Mouse (Mus musculus) forebrain, postnatal 0 days (tissue): Measurements from ENCODE around the gene Rs1. TPM values are rescaled to one million over a fixed set of nuclear protein-coding genes. Genes with fewer than 3 reads are reported as not detected.
"Not testable (repeated sequence)": the region's sequence is repeated elsewhere in the genome, so short reads cannot be mapped to it uniquely, and the experiment has no call there.

Source experiments
- ATAC-seq: fragments of 200-750 bp; cut with Nextera tagmentation; 2 replicates; pipeline ENCODE4 v1.8.0; 2017; ENCODE audit warnings: mild to moderate bottlenecking, moderate library complexity
- DNase-seq: peaks from one replicate; pipeline ENCODE4 v3.0.0-alpha.2; 2015
- H3K27ac ChIP-seq: fragments of 300-500 bp; sonication (generic); 2 replicates; pipeline ENCODE4 v1.5.1; 2014; ENCODE audit warnings: low read depth, mild to moderate bottlenecking, antibody characterized with exemption, low read length, moderate library complexity, mixed read lengths
- H3K27me3 ChIP-seq: fragments of 300-500 bp; sonication (generic); 2 replicates; pipeline ENCODE4 v1.6.1; 2014; ENCODE audit warnings: mild to moderate bottlenecking, low read length, mixed read lengths; ENCODE audit not compliant: insufficient read depth
- H3K36me3 ChIP-seq: fragments of 300-500 bp; sonication (generic); 2 replicates; pipeline ENCODE4 v1.6.1; 2014; ENCODE audit warnings: mild to moderate bottlenecking, moderate library complexity; ENCODE audit not compliant: insufficient read depth
- H3K4me1 ChIP-seq: fragments of 300-500 bp; sonication (generic); 2 replicates; pipeline ENCODE4 v1.6.1; 2014; ENCODE audit warnings: antibody characterized with exemption; ENCODE audit not compliant: insufficient read depth
- H3K4me2 ChIP-seq: fragments of 300-500 bp; sonication (generic); 2 replicates; pipeline ENCODE4 v1.6.1; 2014; ENCODE audit warnings: low read depth, mild to moderate bottlenecking, moderate library complexity
- H3K4me3 ChIP-seq: fragments of 300-500 bp; sonication (generic); 2 replicates; pipeline ENCODE4 v1.5.1; 2014; ENCODE audit warnings: low read depth, low read length, mixed read lengths
- H3K9ac ChIP-seq: fragments of 300-500 bp; sonication (generic); 2 replicates; pipeline ENCODE4 v1.6.1; 2014; ENCODE audit warnings: mild to moderate bottlenecking
- H3K9me3 ChIP-seq: fragments of 300-500 bp; sonication (generic); 2 replicates; pipeline ENCODE4 v1.6.1; 2016; ENCODE audit warnings: low read length
- CTCF ChIP-seq: sonication (generic); IDR thresholded peaks from 2 replicates; pipeline ENCODE4 v1.5.1; 2016; ENCODE audit warnings: antibody characterized with exemption, control low read depth, low read depth
- WGBS: fragments of 180-500 bp; shearing (Covaris S2); extraction: QIAGEN DNeasy Blood & Tissue Kit; methylation state at CpG from one replicate; pipeline ENCODE4 v1.1.7; 2014; 5-methylcytosine and 5-hydroxymethylcytosine counted together
- polyA plus RNA-seq: library from polyadenylated mRNA; unstranded; fragments of >200 nt; fragmentation: Nextera tagmentation; extraction: Ambion mirVana; gene quantifications from 2 replicates; pipeline ENCODE4 v1.2.1, GENCODE M21; 2015
- total RNA-seq: library from RNA; depleted of rRNA; stranded (reverse); fragments of >200 nt; gene quantifications from 2 replicates; pipeline ENCODE4 v1.2.3, GENCODE M21; 2014; rRNA removed

Rs1 gene
- total RNA-seq (not detected in 2 replicates), polyA plus RNA-seq (0.02 TPM in 1 of 2 replicates, not detected in the other)

- ATAC-seq (no peak), DNase-seq (no peak)
- Histone ChIP-seq H3K4me2 (peak within 1 kb of the TSS; percentile 44), H3K36me3 (no peaks in the 10 kb centered on the region), H3K9ac (no peak within 1 kb of the TSS), H3K27me3 (no peaks in the 10 kb centered on the region), H3K4me1 (no peaks in the 10 kb centered on the region), H3K9me3 (no peaks in the 10 kb centered on the region), H3K27ac (no peak within 1 kb of the TSS), H3K4me3 (peak within 1 kb of the TSS; percentile 45)
- 84% methylated on average over 2 of the region's 2 CpGs for WGBS
- TF ChIP-seq CTCF: no peak
These were observed at the start of gene Rs1 for GRCm38 (mm10) chrX:160767713-160768112. TSS of gene Rs1 (plus strand) at chrX:160768013.

DNA sequence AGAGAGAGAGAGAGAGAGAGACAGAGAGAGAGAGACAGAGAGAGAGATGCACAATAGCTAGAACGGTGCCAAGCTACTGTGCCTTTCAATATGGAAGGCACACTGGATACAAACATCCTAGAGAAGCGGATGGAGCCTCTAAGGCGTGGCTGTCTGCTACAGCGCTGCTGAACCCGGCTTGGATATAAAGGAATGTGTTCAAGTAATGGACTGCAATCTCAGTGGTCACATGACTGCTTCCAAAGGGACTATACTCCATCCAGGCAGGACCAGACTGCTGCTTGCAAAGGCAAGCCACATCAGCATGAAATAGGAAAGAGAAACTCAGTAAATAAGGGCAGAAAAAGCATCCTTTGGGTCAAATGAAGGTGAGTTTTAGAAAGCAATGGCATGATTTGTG lies 32.2 kb upstream of the Rs1 start, which contains the start of gene Ppef1:
Gene Ppef1, minus strand, starts transcription at position 116 of the 400 bp plus-strand sequence.
- Histone ChIP-seq H3K9me3 (no peaks in the 10 kb centered on the region), H3K9ac (no peak within 1 kb of the TSS), H3K4me1 (no peaks in the 10 kb centered on the region), H3K36me3 (no peaks in the 10 kb centered on the region), H3K4me3 (no peak within 1 kb of the TSS), H3K27ac (no peak within 1 kb of the TSS), H3K27me3 (no peaks in the 10 kb centered on the region), H3K4me2 (no peak within 1 kb of the TSS)
- no peak for DNase-seq
- WGBS: 68% methylated on average over 5 of the region's 5 CpGs
- no peak for ATAC-seq
- no peak for TF ChIP-seq CTCF

GRCm38 (mm10) chrX:160745399-160745798 lies 22.4 kb upstream of the Rs1 start:
- DNase-seq (no peak), ATAC-seq (no peak)
- H3K27me3 ChIP-seq: no peaks in the 10 kb centered on the region
- no peak overlapping the region for H3K27ac ChIP-seq
- H3K4me1 ChIP-seq: no peaks in the 10 kb centered on the region
- H3K4me3 ChIP-seq: no peak overlapping the region
- WGBS: 95% methylated on average over 1 of the region's 1 CpGs
- H3K9me3 ChIP-seq: no peaks in the 10 kb centered on the region
- no peak for TF ChIP-seq CTCF
- H3K9ac ChIP-seq: no peak overlapping the region
- H3K4me2 ChIP-seq: no peak overlapping the region
- no peaks in the 10 kb centered on the region for H3K36me3 ChIP-seq

GRCm38 (mm10) chrX:160748653-160749052 lies 19.2 kb upstream of the Rs1 start:
- Histone ChIP-seq H3K27ac (no peak overlapping the region), H3K4me2 (no peak overlapping the region), H3K36me3 (no peaks in the 10 kb centered on the region), H3K9me3 (no peaks in the 10 kb centered on the region), H3K4me1 (no peaks in the 10 kb centered on the region), H3K27me3 (no peaks in the 10 kb centered on the region), H3K9ac (no peak overlapping the region), H3K4me3 (no peak overlapping the region)
- no peak for TF ChIP-seq CTCF
- WGBS: 56% methylated on average over 1 of the region's 1 CpGs
- no peak for ATAC-seq
- DNase-seq: no peak

DNA sequence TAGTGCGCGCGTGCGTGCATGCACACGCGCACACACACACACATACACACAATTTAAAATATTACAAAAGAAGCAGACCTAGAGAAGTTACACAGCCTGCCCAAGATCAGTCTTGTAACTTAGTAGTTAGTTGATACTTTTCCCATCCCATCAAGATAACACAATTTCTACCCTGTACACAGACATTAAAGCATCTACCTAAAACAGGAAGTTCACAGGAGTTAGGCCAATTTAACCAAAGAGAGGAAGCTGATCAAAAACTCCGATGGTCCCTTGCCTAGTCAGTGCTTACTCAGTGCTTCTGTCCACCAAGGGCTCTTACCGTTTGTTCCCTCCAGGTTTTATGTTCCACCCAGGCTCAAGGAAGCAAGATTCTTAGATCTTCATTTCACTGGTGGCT lies 17.0 kb upstream of the Rs1 start:
- Histone ChIP-seq H3K4me1 (no peaks in the 10 kb centered on the region), H3K9me3 (no peaks in the 10 kb centered on the region), H3K27me3 (no peaks in the 10 kb centered on the region), H3K27ac (no peak overlapping the region), H3K4me2 (no peak overlapping the region), H3K4me3 (no peak overlapping the region), H3K36me3 (no peaks in the 10 kb centered on the region), H3K9ac (no peak overlapping the region)
- ATAC-seq (no peak), DNase-seq (no peak)
- no peak for TF ChIP-seq CTCF
- WGBS: 96% methylated on average over 8 of the region's 8 CpGs

DNA sequence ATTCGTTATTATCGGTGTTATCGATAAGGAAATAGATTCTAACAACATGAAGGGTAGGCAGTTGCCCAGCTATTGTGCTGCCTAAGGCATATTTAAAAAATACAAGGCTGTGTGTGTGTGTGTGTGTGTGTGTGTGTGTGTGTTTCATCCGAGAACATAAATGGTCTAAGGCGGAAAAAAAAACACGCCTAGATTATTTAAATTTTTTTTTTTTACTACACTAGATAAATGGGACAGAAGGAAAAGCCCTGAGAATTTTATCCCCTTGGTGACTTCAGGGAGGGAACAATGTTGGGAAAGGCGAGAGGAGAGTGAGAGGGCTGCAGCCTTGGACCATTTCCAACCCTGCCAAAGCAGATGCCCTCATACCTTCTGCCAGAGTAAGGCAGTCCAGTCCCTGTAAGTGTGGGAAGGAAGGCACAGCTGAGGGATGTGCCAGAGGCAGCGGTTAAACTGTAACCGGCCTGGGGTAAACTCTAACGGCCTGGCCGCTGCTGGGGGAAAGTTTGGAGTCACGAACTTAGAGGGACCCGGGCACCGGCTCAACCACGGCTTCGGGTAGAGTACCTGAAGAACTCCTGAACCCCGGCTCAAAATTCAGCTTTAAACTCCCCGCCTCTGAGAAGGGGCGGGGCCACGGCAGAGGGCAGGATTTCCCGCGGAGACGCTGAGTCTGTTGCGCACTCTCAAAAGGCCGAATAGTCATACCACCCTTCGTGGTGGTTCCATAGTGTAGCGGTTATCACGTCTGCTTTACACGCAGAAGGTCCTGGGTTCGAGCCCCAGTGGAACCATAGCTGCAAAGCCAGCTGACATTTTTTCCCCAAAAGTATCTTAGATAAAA lies 2.2 kb upstream of the Rs1 start:
- no peaks in the 10 kb centered on the region for H3K9me3 ChIP-seq
- ATAC-seq: peak; percentile 98
- no peaks in the 10 kb centered on the region for H3K4me1 ChIP-seq
- 44% methylated on average over 30 of the region's 30 CpGs for WGBS
- H3K4me3 ChIP-seq: peak overlapping the region; percentile 45
- no peaks in the 10 kb centered on the region for H3K36me3 ChIP-seq
- DNase-seq: peak; percentile 95
- TF ChIP-seq CTCF: no peak
- H3K27ac ChIP-seq: no peak overlapping the region
- H3K9ac ChIP-seq: no peak overlapping the region
- peak overlapping the region; percentile 45 for H3K4me2 ChIP-seq
- H3K27me3 ChIP-seq: no peaks in the 10 kb centered on the region

DNA sequence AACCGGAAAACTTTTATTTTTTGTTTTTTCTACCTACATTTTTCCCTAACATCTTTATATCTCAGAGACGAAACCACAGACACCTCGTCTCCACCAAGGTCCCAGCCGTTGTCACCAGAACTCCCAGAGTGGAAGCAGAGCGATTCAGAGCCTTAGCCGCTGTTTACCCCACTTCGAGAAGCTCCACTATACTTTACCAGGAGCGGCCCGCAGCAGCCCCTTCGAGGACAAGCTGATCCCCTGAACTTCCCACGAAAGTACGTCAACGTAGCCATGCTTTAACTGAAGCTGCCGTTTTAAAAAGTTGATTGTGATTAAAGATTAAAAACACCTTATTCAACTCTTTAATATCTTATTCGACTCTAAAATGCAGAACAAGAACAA lies 1.6 kb upstream of the Rs1 start:
- no peak for DNase-seq
- WGBS: 35% methylated on average over 15 of the region's 15 CpGs

GRCm38 (mm10) chrX:160769622-160770021 lies 1.8 kb downstream of the Rs1 start:
- 82% methylated on average over 5 of the region's 5 CpGs for WGBS
- not testable (repeated sequence) for H3K27me3 ChIP-seq, DNase-seq

More for the DNA sequence above, 1.6 kb upstream of the Rs1 start:
- no peaks in the 10 kb centered on the region for H3K36me3 ChIP-seq
- H3K4me2 ChIP-seq: peak overlapping the region; percentile 44
- no peak overlapping the region for H3K9ac ChIP-seq
- H3K27ac ChIP-seq: no peak overlapping the region
- peak overlapping the region; percentile 45 for H3K4me3 ChIP-seq
- no peaks in the 10 kb centered on the region for H3K4me1 ChIP-seq
- TF ChIP-seq CTCF: no peak
- H3K27me3 ChIP-seq: no peaks in the 10 kb centered on the region
- peak; percentile 86 for ATAC-seq
- H3K9me3 ChIP-seq: no peaks in the 10 kb centered on the region

More at GRCm38 (mm10) chrX:160769622-160770021, 1.8 kb downstream of the Rs1 start:
- H3K4me2 ChIP-seq, H3K36me3 ChIP-seq, ATAC-seq, H3K27ac ChIP-seq, H3K9ac ChIP-seq, H3K4me3 ChIP-seq, H3K9me3 ChIP-seq, H3K4me1 ChIP-seq: not testable (repeated sequence)
